Mouse (Mus musculus): ENCODE results near the gene Abcb6.

- TF ChIP-seq CTCF (IDR thresholded peaks at IDR 0.05; ENCODE audit: low read depth, low read length) (no peak), POLR2A (IDR thresholded peaks at IDR 0.05; ENCODE audit: insufficient read depth, low read length) (no peak)
These were observed 20.5 kb downstream of the Abcb6 start for GRCm38 (mm10) chr1:75159540-75160255.
